Mouse (Mus musculus) layer of hippocampus, postnatal 36 days (tissue): Measurements from ENCODE around the gene Leng8. TPM values are rescaled to one million over a fixed set of nuclear protein-coding genes. Genes with fewer than 3 reads are reported as not detected.
A peak's percentile ranks its signal among the peaks of the same experiment; 100 is the strongest.

Experiments
- DNase-seq, 2 experiments: peaks; one replicate each; pipeline ENCODE4 v3.0.0; 2022
- total RNA-seq, 2 experiments: library from RNA; stranded (reverse); gene quantifications; 2 replicates each; pipeline ENCODE4 v1.2.3; 2021

Gene Leng8
- 100 to 1,000 TPM; 154 to 191 TPM for total RNA-seq

DNA sequence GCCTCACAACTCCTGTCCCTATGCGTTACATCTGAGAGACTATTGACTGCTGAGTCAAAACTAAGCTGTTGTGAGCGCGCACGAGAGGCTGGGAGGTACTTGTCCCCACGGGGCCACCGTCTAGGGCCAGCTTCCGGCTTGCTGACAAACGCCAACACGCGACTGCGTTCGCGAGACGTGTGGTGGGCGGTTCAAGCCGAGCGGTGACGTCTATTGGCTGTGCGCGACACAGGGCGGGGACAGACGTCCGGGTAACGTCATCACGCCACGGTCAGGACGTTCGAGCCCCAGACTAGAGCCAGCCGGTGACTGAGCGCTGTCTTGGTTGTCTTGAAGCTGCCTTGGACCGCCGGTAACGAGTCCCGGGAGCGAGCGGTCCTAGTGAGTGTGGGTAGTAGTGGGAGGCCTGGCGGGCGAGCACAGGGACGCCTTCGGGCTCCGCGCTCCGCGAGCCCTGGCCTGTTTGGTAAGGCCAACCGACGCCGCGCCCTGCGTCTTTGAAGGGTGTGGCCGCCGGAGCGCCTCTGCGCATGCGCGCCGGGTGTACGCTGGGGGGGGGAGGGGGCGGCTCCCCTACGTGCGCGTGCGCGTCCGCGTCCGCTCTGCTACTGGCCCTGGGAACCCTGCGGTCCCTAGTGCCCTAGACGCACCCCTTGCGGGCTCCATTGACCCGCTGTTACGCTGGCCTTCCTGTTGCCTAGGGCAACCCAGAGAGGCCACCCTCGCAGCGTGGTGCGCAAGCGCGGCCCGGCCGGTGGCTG lies at the start of gene Leng8:
Gene Leng8, plus strand, starts transcription at position 269 of the 761 bp plus-strand sequence.
- peak; percentile 99 to 100 for DNase-seq

DNA sequence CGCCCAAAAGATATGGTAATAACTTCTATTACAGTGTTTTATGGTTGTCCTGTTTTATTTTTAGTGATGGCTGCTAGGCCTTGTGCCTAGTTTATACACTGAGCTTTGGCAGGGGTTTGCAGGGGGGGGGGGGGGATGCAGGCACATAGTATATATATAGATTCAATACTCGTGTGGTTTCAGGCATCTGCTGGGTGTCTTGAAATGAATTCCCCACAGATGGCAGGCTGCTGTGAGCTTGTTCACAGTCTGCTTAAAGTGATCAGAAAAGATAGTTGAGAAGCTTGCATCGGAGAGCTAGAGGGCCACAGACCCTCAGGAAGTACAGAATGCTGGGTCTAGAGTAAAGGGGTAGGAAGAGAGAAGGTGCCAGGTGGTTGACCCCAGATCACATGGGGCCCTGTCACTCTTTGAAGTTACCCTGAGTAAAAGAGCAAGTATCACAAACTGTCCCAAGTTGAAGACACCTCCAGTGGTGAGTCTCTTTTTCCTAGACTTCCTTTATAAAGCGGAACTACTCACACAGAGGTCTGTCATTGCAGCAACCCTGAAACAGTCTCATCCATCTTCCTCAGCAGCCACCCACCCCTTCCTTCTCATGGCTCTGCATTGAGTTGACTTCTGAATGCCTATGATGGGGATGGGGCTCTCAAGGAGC lies 49.5 kb upstream of the Leng8 start:
- no peak for DNase-seq

- DNase-seq = peak; percentile 53 to 56
Observed at GRCm38 (mm10) chr7:4087896-4088480, 48.9 kb upstream of the Leng8 start.

DNA sequence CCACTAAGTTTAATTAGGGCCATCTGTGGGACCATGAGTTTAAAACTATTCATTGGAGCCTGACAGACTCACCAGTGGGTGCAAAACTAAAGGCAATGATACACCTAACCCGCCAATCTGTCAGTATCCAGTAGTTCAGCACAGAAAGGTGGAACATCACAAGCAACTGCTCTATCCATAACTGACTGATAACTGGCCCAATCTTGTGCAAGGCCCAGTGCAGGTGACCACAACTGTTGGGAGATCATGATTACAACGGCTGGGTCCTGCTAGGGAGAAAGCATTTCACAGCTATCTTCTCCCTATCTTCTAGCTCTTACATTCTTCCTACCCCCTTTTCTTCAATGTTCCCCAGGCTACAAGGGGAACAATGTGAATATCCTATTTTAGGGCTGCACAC lies 48.2 kb upstream of the Leng8 start:
- no peak for DNase-seq

DNA sequence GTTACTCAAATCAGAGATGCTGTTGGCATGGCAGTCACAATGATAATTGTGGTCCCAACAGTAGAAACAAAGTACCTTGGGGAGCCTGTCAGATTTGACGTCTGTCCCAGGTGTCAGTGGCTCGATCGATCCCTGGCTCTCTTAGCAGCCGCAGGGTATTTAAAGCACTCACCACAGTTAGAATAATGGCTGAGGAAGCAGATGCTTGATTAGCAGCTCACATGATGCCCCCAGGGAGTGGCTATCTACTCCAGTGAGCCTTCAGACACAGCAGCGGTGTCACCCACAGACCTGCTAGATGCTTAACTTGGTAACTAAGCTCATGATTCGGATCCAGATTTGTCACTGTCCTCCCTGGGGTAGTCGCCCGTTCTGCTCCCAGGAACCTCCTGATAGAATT lies 45.7 kb upstream of the Leng8 start:
- no peak for DNase-seq

GRCm38 (mm10) chr7:4098301-4098700 lies 38.5 kb upstream of the Leng8 start:
- no peak for DNase-seq

GRCm38 (mm10) chr7:4098832-4099231 lies 38.0 kb upstream of the Leng8 start:
- DNase-seq = no peak

- no peak for DNase-seq
Observed at GRCm38 (mm10) chr7:4101144-4101543, 35.7 kb upstream of the Leng8 start.

GRCm38 (mm10) chr7:4103411-4103810 lies 33.4 kb upstream of the Leng8 start:
- DNase-seq = no peak

- peak in 1 of 2 experiments; percentile 32 for DNase-seq
Observed at GRCm38 (mm10) chr7:4111766-4112165, 25.1 kb upstream of the Leng8 start.

DNA sequence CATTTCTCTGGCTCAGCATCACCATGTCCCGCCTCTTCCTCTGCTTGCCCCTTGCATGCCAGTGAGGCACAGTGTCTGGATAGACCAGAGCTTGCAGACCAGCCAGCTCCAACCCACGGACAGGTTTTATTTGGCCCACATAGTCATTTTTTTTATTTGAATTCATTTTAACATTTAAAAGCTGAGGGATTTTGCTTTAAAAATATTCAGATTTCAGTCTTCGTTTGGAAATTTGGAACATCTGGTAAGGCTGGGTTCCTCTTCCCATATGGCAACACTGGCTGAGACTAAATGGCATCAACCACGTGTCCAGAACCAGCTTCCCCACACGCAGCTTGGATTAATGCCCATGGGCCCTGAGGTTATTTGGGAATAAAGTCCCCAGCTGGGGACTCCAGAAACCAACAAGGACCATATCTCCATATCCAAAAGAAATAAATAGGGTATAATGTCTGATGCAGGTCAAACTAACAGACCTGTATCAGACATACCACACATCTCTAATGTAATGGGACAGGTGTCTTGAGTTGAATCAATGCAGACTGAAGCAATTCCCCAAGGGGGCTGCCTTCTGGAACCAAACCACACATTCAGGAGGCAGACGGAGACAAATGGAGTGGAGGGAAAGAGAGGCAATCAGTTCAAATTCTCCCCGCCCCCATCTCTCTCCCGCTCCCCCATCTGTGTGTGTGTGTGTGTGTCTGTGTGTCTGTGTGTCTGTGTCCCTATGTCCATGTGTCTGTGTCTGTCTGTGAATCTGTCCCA lies 19.6 kb upstream of the Leng8 start:
- DNase-seq = no peak

DNA sequence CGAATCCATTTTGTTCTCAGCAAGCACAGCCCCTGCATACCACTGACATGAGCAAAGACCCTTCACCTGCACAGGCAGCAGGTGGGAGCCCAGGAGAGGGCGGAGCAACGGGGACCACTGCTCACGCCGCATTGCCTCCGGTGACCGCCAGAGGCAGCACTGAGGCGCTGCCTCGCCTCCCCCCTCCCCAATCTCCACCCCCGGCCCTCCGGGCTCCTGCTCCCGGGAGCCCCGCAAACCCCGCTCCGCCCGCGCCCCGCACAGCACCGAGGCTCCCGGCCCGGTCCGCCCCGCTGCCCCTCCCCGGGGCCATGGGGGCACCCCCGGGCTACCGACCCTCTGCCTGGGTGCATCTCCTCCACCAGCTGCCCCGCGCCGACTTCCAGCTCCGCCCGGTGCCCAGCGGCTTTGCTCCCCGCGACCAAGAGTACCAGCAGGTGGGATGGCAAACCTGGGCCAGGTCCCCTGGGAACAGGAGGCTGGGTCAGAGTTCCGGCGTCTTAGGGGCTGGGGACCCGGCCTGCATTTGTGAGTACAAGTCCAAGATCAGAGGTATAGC lies 17.4 kb upstream of the Leng8 start, which contains the start of gene Ttyh1:
Gene Ttyh1, plus strand, starts transcription at position 65 of the 559 bp plus-strand sequence.
- peak; percentile 72 to 81 for DNase-seq

DNA sequence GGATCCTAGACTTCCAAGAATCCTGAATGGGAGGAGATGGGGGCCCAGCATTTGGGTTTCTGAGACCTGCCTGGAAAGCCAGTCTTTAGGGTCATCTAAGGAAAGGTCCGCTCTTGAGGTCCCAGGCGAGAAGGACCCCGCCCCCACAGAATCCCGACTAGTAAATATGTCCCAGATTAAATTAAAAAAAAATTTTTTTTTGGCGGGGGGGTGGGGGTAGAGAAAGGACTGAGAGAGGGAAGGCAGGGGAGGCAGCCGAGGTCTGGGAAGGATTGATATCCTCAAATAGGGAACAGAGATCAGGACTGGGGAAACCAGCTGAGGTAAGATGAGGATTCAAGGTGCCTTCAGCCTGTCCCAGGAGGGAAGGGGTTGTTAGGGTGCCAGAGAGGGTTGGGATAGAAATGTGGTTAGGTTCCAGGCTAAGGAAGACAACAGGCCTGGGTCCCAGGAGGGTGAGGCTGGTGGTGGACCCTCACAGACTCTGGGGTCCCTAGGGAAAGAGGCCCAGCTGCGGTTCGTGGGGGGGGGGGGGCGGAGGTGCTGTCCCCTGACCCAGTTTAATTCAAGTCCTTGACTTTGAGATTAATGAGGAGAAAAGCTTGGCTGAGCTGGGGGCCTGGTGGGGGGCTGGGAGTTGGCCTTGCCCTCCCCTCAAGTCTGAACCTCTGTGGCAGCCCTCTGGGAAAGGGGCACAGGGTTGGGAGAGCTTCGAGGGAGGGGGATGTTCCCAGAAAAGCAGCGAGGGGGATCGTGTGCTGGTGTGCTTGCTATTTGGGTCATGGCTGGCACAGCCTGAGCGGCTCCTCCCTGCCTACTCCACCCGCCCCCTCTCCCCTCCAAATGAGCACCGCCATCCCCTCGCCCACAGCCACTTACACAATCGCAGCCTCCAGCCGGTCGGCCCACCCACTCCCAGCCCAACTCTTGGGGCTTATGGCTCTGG lies 16.6 kb upstream of the Leng8 start:
- DNase-seq = peak in 1 of 2 experiments; percentile 49

GRCm38 (mm10) chr7:4122076-4122768 lies 14.6 kb upstream of the Leng8 start:
- DNase-seq = no peak

GRCm38 (mm10) chr7:4122783-4123182 lies 14.1 kb upstream of the Leng8 start:
- DNase-seq = no peak

- peak; percentile 82 to 88 for DNase-seq
Observed at GRCm38 (mm10) chr7:4123732-4124131, 13.1 kb upstream of the Leng8 start.

DNA sequence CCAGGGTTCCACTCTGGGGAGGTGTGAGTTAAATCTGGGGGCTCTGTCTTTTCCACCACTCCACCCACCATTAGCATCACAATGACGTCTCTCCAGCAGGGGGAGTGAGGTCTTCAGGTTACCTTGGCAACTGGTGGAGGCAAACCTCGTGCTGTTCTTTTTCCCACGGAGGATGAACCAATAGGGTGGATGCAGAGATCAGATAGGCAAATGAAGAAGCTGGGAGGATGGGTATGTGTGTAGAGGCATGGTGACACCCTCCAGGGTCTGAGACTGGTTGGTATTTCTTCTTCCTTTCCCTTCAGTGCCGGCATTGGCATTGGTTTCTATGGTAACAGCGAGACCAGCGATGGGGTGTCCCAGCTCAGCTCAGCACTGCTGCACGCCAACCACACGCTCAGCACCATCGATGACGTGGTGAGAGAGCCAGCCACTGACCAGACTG lies 12.5 kb upstream of the Leng8 start:
- DNase-seq = peak; percentile 85 to 86

DNA sequence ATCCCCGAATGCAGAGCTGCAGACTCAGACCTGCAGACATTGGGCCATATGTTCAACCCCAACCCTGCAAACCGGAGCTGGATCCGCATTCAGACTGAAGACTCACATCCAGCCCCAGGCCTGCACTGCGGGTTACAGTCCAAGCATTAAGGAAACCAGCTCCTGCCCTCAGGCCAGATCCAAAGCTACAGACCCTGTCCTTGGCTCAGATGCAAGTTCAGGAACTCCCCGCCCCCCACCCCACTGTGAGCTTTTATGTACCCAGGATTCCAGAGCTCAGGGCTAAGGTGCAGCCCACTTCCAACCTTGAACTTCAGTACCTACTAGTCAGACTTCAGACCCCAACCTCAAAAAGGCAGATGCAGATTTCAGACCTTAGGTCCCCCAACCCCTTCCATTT lies 12.0 kb upstream of the Leng8 start:
- no peak for DNase-seq

GRCm38 (mm10) chr7:4125306-4125705 lies 11.5 kb upstream of the Leng8 start:
- DNase-seq = no peak

DNA sequence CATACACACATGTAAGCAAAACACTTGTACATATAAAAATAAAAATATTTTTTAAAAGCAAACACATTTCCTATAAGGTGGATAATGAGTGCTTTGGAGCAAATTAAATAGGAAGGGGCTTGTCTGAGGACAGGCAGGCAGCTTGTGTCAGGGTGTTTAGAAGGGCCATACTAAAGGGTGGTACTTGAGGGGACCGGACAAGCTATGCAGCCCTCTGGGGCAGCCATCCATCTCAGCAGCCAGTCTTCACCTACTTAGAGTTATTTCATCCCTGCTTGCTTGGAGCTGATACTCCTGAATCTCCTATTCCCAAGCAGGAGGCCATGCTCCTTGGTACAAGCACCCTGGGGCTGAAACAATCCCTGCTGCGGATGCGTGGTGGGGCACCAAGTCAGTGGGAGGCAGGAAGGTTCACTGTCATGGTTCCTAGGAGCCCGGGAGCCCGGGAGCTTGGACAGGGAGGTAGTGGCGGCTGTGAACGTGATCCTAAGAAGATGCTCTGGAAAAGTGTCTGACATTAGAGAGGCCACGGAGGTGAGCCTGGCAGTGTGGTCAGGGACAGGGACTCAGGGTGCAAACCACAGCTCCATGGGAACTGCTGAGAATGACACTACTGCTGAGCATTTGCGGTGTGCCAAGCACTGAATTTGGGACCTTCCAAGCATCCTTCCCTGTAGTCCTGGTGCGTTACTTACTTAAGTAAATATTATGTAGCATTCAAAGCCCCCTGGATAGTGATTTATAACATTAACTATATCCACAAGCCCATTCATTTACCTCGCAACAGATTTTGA lies 9.7 kb upstream of the Leng8 start:
- DNase-seq = no peak
